Mouse (Mus musculus) ES-Bruce4 (cell line): ENCODE measurements at regions not wholly inside any gene's neighbourhood (a gene's known extent, or its start where the extent isn't known, plus 50 kb on each side); places are given as distances from the start of the nearest gene placed in this dataset.

ENCODE experiments used
- CTCF ChIP-seq: IDR thresholded peaks from one replicate; pipeline ENCODE4 v1.8.1; 2011; ENCODE audit warnings: low read depth, low read length
- EP300 ChIP-seq: IDR thresholded peaks from 2 replicates; pipeline ENCODE4 v1.6.1; 2011; ENCODE audit warnings: low read depth, low read length; ENCODE audit not compliant: insufficient read depth
- POLR2A ChIP-seq: IDR thresholded peaks from one replicate; pipeline ENCODE4 v1.8.1; 2011; ENCODE audit warnings: low read length; ENCODE audit not compliant: insufficient read depth

DNA sequence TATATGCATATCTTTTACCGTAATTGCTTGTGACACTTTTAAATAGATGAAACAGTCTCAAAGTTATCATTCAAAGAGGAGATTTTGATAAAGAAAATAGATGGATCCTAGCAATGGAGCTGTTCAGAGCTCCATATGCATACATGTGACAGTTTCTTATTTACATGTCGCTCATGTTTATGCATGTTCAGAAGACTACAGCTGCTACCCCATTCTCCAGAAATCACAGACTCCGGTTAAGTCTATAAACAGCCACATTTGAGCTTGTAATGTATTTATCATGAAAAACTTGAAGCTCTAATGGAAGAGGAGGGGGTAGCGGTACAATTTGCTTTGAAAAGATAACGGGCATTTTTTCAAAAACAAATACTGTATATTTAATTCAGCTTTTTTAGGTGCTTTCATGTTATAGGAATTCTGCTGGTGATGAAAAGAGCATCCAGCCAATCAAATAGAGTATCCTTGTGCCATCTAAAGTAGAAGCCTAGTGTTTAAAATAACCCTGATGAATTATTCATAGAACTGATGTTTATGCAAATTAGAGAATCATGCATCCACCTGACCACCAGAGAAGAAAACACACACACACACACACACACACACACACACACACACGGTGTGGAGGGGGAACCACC, 283.7 kb upstream of the Ccnh start:
- no peak for TF ChIP-seq EP300
- TF ChIP-seq CTCF, result no peak
- no peak for TF ChIP-seq POLR2A
